Mouse (Mus musculus) MEL (cell line): ENCODE data around the gene Sftpd.

Experiments used
- CHD1 ChIP-seq: IDR thresholded peaks from 2 replicates; pipeline ENCODE4 v1.6.1; 2012; ENCODE audit warnings: low read depth, mild to moderate bottlenecking, inconsistent platforms, low read length, improper control_type of control experiment
- CTCF ChIP-seq, 3 experiments: IDR thresholded peaks in 2 of 3; conservative IDR thresholded peaks in 1 of 3; 2 replicates each; pipeline ENCODE4 v1.5.1; 2011 to 2012; ENCODE audit warnings: low read length in 3 of 3, low read depth in 2 of 3, mild to moderate bottlenecking in 2 of 3, improper control_type of control experiment in 1 of 3, inconsistent platforms in 1 of 3, mixed read lengths in 1 of 3, moderate library complexity in 1 of 3; ENCODE audit not compliant: control insufficient read depth in 1 of 3, insufficient read depth in 1 of 3, poor library complexity in 1 of 3, severe bottlenecking in 1 of 3
- GABPA ChIP-seq: IDR thresholded peaks from 2 replicates; pipeline ENCODE4 v1.6.1; 2012; ENCODE audit warnings: low read depth, mild to moderate bottlenecking, inconsistent platforms, low read length, improper control_type of control experiment, moderate library complexity
- GATA1 ChIP-seq: IDR thresholded peaks from 2 replicates; pipeline ENCODE4 v1.6.1; 2011; ENCODE audit warnings: low read depth, low read length, improper control_type of control experiment
- MXI1 ChIP-seq: IDR thresholded peaks from 2 replicates; pipeline ENCODE4 v1.6.1; 2011; ENCODE audit warnings: mild to moderate bottlenecking, low read depth, low read length, improper control_type of control experiment
- POLR2A ChIP-seq, 2 experiments: IDR thresholded peaks; 2 replicates each; pipeline ENCODE4 v1.6.1; 2011 to 2012; ENCODE audit warnings: low read length in 2 of 2, mild to moderate bottlenecking in 2 of 2, control low read depth in 1 of 2, improper control_type of control experiment in 1 of 2, low read depth in 1 of 2, moderate library complexity in 1 of 2; ENCODE audit not compliant: control insufficient read depth in 1 of 2, insufficient read depth in 1 of 2, poor library complexity in 1 of 2
- RAD21 ChIP-seq: IDR thresholded peaks from 2 replicates; pipeline ENCODE4 v1.6.1; 2011; ENCODE audit warnings: mild to moderate bottlenecking, low read depth, low read length, improper control_type of control experiment
- USF1 ChIP-seq: IDR thresholded peaks from 2 replicates; pipeline ENCODE4 v1.6.1; 2014; ENCODE audit warnings: low read depth, mild to moderate bottlenecking, inconsistent platforms, low read length, improper control_type of control experiment, moderate library complexity

- TF ChIP-seq CTCF (IDR thresholded peaks at IDR 0.05 in 2 of 3, conservative IDR thresholded peaks at IDR 0.05 in 1 of 3; ENCODE audit: control insufficient read depth in 1 of 3, insufficient read depth in 1 of 3, low read depth in 2 of 3, low read length in 3 of 3, poor library complexity in 1 of 3, severe bottlenecking in 1 of 3) (no peak), GATA1 (no peak), CHD1 (no peak), GABPA (no peak), RAD21 (no peak), USF1 (no peak), MXI1 (no peak), POLR2A (IDR thresholded peaks at IDR 0.05; ENCODE audit: control insufficient read depth in 1 of 2, insufficient read depth in 1 of 2, low read depth in 1 of 2, low read length in 2 of 2, poor library complexity in 1 of 2) (no peak)
Observed at GRCm38 (mm10) chr14:41185059-41185821, at the start of gene Sftpd.
